Mouse (Mus musculus): ENCODE results near the gene Morf4l1. TPM values are rescaled to one million over a fixed set of nuclear protein-coding genes. Genes with fewer than 3 reads are reported as not detected.
"Not testable (repeated sequence)": the region's sequence is repeated elsewhere in the genome, so short reads cannot be mapped to it uniquely, and the experiment has no call there.

Gene Morf4l1
- polyA plus RNA-seq, 1 experiment, result 465 TPM

GRCm38 (mm10) chr9:90082992-90083391 lies 31.6 kb downstream of the Morf4l1 start:
- TF ChIP-seq POLR2A (IDR thresholded peaks at IDR 0.05; ENCODE audit: borderline replicate concordance, extremely low read depth, insufficient read depth, insufficient read length, poor library complexity, severe bottlenecking), result no peak
- TF ChIP-seq CTCF (IDR thresholded peaks at IDR 0.05; ENCODE audit: borderline replicate concordance, extremely low read depth, insufficient read depth, insufficient read length), result no peak
- no peak for DNase-seq (ENCODE audit: low read depth)

DNA sequence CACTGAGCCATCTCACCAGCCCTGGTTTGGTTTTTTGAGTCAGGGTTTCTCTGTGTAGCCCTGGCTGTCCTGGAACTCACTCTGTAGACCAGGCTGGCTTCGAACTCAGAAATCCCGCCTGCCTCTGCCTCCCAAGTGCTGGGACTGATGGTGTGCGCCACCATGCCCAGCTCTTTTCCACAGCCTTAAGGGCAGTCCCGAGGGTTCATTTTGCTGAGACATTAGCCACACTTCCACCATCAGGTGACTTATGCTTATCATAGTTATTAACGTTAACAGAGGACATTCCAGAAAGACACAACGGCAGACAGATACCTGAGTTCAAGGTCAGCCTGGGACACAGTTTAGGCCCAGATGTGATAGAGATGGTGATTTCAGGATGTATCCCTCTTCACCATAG lies 32.6 kb downstream of the Morf4l1 start:
- DNase-seq (ENCODE audit: low read depth), result not testable (repeated sequence)

GRCm38 (mm10) chr9:90076849-90077461 lies 37.6 kb downstream of the Morf4l1 start:
- TF ChIP-seq CTCF (IDR thresholded peaks at IDR 0.05; ENCODE audit: borderline replicate concordance, extremely low read depth, insufficient read depth, insufficient read length) (peak; percentile 84; the same call in 1 of the 2 replicates), POLR2A (IDR thresholded peaks at IDR 0.05; ENCODE audit: borderline replicate concordance, extremely low read depth, insufficient read depth, insufficient read length, poor library complexity, severe bottlenecking) (no peak)
- peak; percentile 58 for DNase-seq (ENCODE audit: low read depth)

DNA sequence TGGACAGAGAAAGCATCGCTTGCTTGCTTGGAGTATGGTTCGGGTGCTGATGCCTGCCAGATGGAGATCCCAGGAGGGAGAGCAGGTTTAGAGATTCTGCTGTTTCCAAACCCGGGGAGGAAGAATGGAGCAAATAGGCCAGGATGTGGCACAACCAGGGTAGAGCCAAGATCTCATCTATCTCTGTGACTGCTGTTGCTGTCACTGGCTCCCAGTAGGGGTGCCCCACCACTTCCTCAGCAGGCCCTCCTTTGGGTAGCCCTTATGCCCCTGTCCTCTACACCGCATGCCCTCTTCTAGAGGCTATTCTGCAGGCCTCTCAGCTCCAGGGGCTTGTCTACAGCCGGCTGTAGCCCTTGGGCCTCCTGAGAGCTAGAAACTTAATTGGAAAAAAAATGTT lies 38.4 kb downstream of the Morf4l1 start:
- TF ChIP-seq POLR2A (IDR thresholded peaks at IDR 0.05; ENCODE audit: borderline replicate concordance, extremely low read depth, insufficient read depth, insufficient read length, poor library complexity, severe bottlenecking) (no peak), CTCF (IDR thresholded peaks at IDR 0.05; ENCODE audit: borderline replicate concordance, extremely low read depth, insufficient read depth, insufficient read length) (no peak)

GRCm38 (mm10) chr9:90075336-90075735 lies 39.2 kb downstream of the Morf4l1 start:
- TF ChIP-seq POLR2A (IDR thresholded peaks at IDR 0.05; ENCODE audit: borderline replicate concordance, extremely low read depth, insufficient read depth, insufficient read length, poor library complexity, severe bottlenecking), result no peak
- no peak for TF ChIP-seq CTCF (IDR thresholded peaks at IDR 0.05; ENCODE audit: borderline replicate concordance, extremely low read depth, insufficient read depth, insufficient read length)
- DNase-seq (ENCODE audit: low read depth), result no peak

More for the DNA sequence above, 38.4 kb downstream of the Morf4l1 start:
- no peak for DNase-seq (ENCODE audit: low read depth)

DNA sequence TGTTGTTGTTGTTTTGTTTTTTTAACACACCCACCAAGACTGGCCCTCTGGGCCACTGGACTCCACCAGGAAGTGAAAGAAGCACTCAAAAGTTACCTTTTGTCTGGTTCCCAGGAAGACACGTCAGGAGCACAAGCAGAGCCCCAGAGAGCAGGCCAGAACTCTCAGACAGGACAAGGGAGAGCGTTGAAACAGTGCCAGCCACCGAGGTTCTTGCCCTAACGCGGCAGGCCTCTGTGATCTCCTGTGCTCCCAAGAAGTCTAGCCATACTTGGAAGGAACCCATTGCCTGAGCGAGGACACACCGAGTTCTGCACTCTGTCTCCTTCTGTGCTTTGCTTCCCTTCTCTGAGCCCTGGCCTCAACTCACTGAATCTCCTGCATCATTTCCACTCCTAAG lies 44.4 kb downstream of the Morf4l1 start:
- no peak for TF ChIP-seq CTCF (IDR thresholded peaks at IDR 0.05; ENCODE audit: borderline replicate concordance, extremely low read depth, insufficient read depth, insufficient read length)
- no peak for TF ChIP-seq POLR2A (IDR thresholded peaks at IDR 0.05; ENCODE audit: borderline replicate concordance, extremely low read depth, insufficient read depth, insufficient read length, poor library complexity, severe bottlenecking)
- no peak for DNase-seq (ENCODE audit: low read depth)

DNA sequence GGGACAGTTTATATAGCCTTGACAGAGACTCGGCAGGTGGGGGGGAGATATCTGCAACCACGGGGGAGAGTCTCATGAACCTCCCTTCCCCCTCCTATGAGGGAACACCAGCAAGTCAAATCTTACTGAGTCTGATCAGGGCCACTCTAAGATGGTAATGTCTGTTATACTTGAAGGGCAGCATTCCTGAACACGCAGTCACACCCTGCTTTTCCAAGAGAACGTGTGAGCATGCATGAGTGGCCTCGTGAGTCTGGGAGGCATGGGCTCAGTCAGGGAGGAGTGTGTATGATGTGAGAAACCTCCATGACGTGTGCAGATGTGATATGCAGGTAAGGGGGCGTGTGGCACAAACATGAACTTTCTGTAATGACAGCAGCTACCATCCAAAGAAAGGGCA lies 45.1 kb downstream of the Morf4l1 start:
- TF ChIP-seq POLR2A (IDR thresholded peaks at IDR 0.05; ENCODE audit: borderline replicate concordance, extremely low read depth, insufficient read depth, insufficient read length, poor library complexity, severe bottlenecking) (no peak), CTCF (IDR thresholded peaks at IDR 0.05; ENCODE audit: borderline replicate concordance, extremely low read depth, insufficient read depth, insufficient read length) (no peak)
- no peak for DNase-seq (ENCODE audit: low read depth)

- TF ChIP-seq POLR2A (IDR thresholded peaks at IDR 0.05; ENCODE audit: borderline replicate concordance, extremely low read depth, insufficient read depth, insufficient read length, poor library complexity, severe bottlenecking), result no peak
- no peak for TF ChIP-seq CTCF (IDR thresholded peaks at IDR 0.05; ENCODE audit: borderline replicate concordance, extremely low read depth, insufficient read depth, insufficient read length)
- DNase-seq (ENCODE audit: low read depth), result no peak
Observed at GRCm38 (mm10) chr9:90068786-90069185, 45.8 kb downstream of the Morf4l1 start.

GRCm38 (mm10) chr9:90067341-90067740 lies 47.2 kb downstream of the Morf4l1 start:
- TF ChIP-seq CTCF (IDR thresholded peaks at IDR 0.05; ENCODE audit: borderline replicate concordance, extremely low read depth, insufficient read depth, insufficient read length), result no peak
- TF ChIP-seq POLR2A (IDR thresholded peaks at IDR 0.05; ENCODE audit: borderline replicate concordance, extremely low read depth, insufficient read depth, insufficient read length, poor library complexity, severe bottlenecking), result no peak
- DNase-seq (ENCODE audit: low read depth), result no peak

DNA sequence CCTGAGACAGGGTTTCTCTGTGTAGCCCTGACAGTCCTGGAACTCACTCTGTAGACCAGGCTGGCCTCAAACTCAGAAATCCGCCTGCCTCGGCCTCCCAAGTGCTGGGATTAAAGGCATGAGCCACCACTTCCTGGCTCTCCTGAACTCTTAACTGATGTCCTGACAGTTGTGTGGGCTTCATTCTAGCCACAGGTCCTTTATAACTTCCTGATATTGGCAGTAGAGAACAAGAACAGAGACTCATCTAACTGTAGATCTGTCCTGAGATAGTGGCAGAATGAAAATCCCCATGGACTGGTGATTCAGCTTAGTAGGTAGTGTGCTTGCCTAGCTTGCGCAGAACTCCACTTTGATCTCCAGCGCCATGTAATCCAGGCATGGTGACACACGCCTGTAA lies 53.6 kb downstream of the Morf4l1 start:
- DNase-seq (ENCODE audit: low read depth), result not testable (repeated sequence)

GRCm38 (mm10) chr9:90060574-90060875 lies 54.0 kb downstream of the Morf4l1 start:
- TF ChIP-seq POLR2A (IDR thresholded peaks at IDR 0.05; ENCODE audit: borderline replicate concordance, extremely low read depth, insufficient read depth, insufficient read length, poor library complexity, severe bottlenecking) (no peak), CTCF (IDR thresholded peaks at IDR 0.05; ENCODE audit: borderline replicate concordance, extremely low read depth, insufficient read depth, insufficient read length) (no peak)
- no peak for DNase-seq (ENCODE audit: low read depth)

DNA sequence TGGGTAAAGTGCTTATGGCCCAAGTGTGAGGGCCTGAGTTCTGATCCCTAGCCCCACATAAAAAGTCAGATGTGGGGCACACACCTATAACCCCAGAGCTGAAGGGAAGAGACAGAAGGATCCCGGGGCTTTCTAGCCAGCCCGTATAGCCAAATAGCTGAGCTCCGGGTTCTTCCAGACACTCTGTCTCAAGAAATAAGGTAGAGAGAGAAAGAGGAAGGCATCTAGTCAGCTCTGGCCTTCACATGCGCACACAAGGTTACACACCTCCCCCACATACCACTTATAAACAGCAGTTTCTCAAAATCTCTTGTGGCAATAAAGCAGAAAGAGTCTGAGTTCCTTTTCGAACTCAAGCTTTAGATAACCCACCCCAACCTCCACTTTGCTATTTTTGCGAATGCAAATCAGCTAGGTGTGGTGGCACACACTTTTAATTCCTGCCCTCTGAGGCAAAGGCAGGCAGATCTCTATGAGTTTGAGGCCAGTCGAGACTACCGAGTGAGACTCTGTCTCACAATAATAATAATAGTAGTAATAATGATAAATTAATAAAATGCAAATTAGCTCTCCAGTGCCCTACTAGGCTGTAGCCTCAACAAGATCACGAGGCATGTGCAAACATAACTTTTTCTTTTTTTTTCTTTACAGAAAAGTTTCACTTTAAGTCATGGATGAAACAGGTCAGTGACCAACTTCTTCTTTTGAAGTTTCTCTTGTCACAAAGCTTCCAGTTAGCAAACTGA lies 54.6 kb downstream of the Morf4l1 start:
- no peak for TF ChIP-seq CTCF (IDR thresholded peaks at IDR 0.05; ENCODE audit: borderline replicate concordance, extremely low read depth, insufficient read depth, insufficient read length)
- TF ChIP-seq POLR2A (IDR thresholded peaks at IDR 0.05; ENCODE audit: borderline replicate concordance, extremely low read depth, insufficient read depth, insufficient read length, poor library complexity, severe bottlenecking), result no peak
- DNase-seq (ENCODE audit: low read depth), result no peak
